Mouse (Mus musculus) right cerebral cortex, postnatal 4 days (tissue): ENCODE data around the gene Gan.
A peak's percentile ranks its signal among the peaks of the same experiment; 100 is the strongest.

ENCODE experiments used
- DNase-seq: peaks from one replicate; pipeline ENCODE4 v3.0.0-alpha.2; 2022

Gan gene

GRCm38 (mm10) chr8:117158135-117158761 lies at the start of gene Gan:
TSS of gene Gan (plus strand) at chr8:117158135.
- peak; percentile 21 for DNase-seq

- DNase-seq: no peak
These were observed 48.8 kb upstream of the Gan start for GRCm38 (mm10) chr8:117109018-117109711.

GRCm38 (mm10) chr8:117109801-117110390 lies 48.0 kb upstream of the Gan start:
- DNase-seq: peak; percentile 54

- DNase-seq: no peak
These were observed 46.3 kb upstream of the Gan start for GRCm38 (mm10) chr8:117111641-117112040.

GRCm38 (mm10) chr8:117112261-117112660 lies 45.7 kb upstream of the Gan start:
- DNase-seq: no peak

- no peak for DNase-seq
These were observed 42.8 kb upstream of the Gan start for GRCm38 (mm10) chr8:117115094-117115493.

GRCm38 (mm10) chr8:117115676-117116446 lies 42.1 kb upstream of the Gan start:
- DNase-seq: no peak

- no peak for DNase-seq
These were observed 41.4 kb upstream of the Gan start for GRCm38 (mm10) chr8:117116534-117116933.

GRCm38 (mm10) chr8:117118409-117118808 lies 39.5 kb upstream of the Gan start:
- no peak for DNase-seq

- no peak for DNase-seq
These were observed 36.7 kb upstream of the Gan start for GRCm38 (mm10) chr8:117121277-117121676.

- DNase-seq: no peak
These were observed 33.9 kb upstream of the Gan start for GRCm38 (mm10) chr8:117123850-117124633.

GRCm38 (mm10) chr8:117125854-117126253 lies 32.1 kb upstream of the Gan start:
- DNase-seq: no peak

GRCm38 (mm10) chr8:117126411-117126810 lies 31.5 kb upstream of the Gan start:
- DNase-seq: no peak

- DNase-seq: no peak
These were observed 30.9 kb upstream of the Gan start for GRCm38 (mm10) chr8:117127063-117127462.

GRCm38 (mm10) chr8:117133702-117134101 lies 24.2 kb upstream of the Gan start:
- no peak for DNase-seq

- no peak for DNase-seq
These were observed 21.6 kb upstream of the Gan start for GRCm38 (mm10) chr8:117136351-117136750.

GRCm38 (mm10) chr8:117136763-117137162 lies 21.2 kb upstream of the Gan start:
- no peak for DNase-seq

GRCm38 (mm10) chr8:117137357-117137756 lies 20.6 kb upstream of the Gan start:
- DNase-seq: no peak

GRCm38 (mm10) chr8:117148520-117148919 lies 9.4 kb upstream of the Gan start:
- DNase-seq: no peak

- no peak for DNase-seq
These were observed 1.8 kb upstream of the Gan start for GRCm38 (mm10) chr8:117156149-117156548.

GRCm38 (mm10) chr8:117156866-117157768 lies 818 bp upstream of the Gan start:
- no peak for DNase-seq

GRCm38 (mm10) chr8:117157769-117158091 lies 205 bp upstream of the Gan start:
- DNase-seq: peak; percentile 98
